Mouse (Mus musculus) frontal cortex, adult 2 months (tissue): ENCODE data around the gene Thpo. TPM values are rescaled to one million over a fixed set of nuclear protein-coding genes. Genes with fewer than 3 reads are reported as not detected.

Source experiments
- DNase-seq, 2 experiments: peaks; one replicate each; pipeline ENCODE4 v3.0.0; 2022; ENCODE audit warnings: low spot score in 1 of 2; ENCODE audit errors: extremely low spot score in 1 of 2
- polyA plus RNA-seq: library from polyadenylated mRNA; depleted of rRNA; stranded (reverse); fragments of >200 nt; gene quantifications from 2 replicates; pipeline ENCODE4 v1.2.3, GENCODE M21; 2012

Gene Thpo
- polyA plus RNA-seq, 1 experiment: 18.2 TPM

DNA sequence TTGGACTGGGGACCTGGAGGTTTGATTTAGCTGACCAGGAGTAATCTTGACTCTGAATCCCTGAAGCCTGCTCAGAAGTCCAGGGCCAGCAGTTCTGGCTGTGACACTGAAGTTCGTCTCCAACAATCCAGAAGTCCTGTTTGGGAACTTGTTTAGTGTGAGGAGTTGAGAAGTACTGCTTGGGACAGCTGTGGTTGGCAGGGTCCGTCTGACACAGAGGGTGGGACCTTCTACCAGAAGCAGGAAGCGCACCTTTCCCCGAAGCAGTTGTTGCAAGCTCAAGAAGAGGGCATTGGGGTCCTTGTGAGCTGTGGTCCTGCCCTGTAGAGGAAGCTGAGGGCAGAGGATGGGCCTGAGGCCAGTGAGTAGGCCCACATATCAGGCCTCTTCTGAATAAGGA is 8.6 kb downstream of the Thpo start:
- no peak for DNase-seq

GRCm38 (mm10) chr16:20725321-20725720 is 9.0 kb downstream of the Thpo start:
- no peak for DNase-seq

DNA sequence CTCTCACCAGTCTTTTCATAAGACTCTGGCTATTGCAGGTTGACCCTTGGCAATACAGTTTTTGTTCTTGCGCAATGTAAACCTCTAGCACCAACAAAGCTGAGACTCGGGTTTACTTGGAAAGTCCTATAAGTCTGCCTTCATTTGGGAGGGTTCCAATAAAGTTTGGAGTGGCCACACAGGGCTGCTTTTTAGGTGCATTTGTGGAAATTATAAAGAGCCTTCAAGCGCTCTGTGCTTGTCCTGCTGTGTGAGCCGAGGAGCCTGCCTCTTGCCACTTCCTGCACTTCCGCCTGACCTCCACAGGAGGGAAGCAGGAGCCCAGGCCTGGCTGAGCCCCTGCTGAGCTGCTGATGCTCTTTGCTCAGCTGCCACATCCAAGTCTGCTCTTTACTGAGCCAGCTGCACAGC is 10.0 kb downstream of the Thpo start:
- DNase-seq: peak in 1 of 2 experiments; percentile 59

DNA sequence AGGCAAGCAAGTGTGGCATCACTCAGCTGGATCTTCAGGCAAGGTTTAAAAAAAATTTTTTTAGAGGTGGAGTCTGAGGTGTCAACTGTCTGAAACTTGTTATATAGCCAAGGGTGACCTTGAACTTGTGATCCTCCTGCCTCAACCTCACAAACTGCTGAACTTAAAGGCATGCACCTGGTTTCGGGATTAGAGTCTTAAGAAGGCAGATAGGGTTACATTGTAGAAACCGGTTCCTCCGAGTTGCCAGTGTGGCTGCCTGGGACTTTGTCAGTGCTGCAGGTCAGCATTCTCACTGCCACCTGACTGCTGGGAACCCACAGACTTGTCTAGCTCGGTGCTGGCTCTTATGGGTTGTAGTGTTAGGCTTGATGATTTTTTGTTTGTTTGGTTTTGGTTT is 11.1 kb downstream of the Thpo start:
- no peak for DNase-seq

DNA sequence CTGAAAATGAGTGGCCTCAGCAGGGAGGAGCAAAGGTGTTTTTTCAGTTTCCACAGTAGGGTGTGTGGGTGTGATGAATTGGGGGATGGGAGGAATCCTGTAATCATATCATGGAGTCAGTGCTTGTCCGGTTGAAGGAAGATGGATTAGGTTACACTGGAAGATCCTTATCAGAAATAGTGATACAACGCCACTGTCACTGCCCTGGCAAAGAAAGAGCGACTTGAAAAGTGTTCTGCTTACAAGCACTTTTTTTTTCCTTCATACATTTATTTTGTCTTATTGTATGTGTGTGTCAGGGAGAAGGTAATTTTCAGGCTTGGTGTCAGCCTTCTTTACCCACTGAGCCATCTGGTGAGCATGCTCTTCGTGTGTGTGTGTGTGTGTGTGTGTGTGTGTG is 11.6 kb downstream of the Thpo start:
- DNase-seq: no peak

- DNase-seq: no peak
Observed at GRCm38 (mm10) chr16:20721808-20722207, 12.5 kb downstream of the Thpo start.

GRCm38 (mm10) chr16:20717978-20718670 is 16.2 kb downstream of the Thpo start:
- DNase-seq: no peak

DNA sequence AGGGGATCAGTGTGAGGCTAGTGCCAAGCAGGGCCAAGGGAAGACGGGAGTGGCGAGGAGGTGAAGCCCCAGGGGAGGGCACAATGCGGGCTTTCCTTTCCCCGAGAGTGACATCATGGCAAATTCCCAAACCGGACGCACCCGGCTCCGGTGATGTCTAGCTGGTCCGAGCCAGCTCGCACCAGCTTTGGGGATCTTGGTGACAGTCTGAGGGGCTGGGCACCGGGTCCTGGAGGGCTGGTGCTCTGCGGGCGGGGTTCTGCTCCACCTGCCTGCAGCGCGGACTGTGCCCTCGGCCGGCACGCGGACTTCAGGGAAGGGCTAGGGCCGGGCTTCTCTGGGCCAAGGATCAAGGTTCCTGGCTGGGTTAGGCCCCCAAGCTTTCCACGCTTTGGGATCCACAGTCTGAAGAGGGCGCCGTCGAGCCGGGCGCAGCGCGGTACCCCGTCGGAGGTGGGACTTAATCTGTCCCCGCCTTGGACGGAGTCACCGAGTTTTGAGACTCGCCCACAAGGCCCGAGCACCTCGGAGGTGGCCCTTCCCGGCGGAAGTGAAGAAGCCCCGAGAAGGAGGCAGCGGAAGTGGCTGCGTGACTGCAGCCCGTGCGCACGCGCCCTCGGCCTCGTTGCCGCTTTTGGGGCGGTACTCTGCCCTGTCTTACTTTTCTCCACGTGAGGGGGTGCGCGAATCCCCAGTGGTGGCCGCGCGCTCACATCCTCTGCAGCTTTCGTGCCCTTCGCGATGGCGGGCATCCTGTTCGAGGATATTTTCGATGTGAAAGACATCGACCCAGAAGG is 16.9 kb downstream of the Thpo start, which contains the start of the genes Polr2h and Clcn2:
Polr2h (plus strand) TSS at position 485 of the 797 bp plus-strand sequence.
Clcn2 (minus strand) TSS at position 566 of the 797 bp plus-strand sequence.
- DNase-seq: peak; percentile 96 to 99

DNA sequence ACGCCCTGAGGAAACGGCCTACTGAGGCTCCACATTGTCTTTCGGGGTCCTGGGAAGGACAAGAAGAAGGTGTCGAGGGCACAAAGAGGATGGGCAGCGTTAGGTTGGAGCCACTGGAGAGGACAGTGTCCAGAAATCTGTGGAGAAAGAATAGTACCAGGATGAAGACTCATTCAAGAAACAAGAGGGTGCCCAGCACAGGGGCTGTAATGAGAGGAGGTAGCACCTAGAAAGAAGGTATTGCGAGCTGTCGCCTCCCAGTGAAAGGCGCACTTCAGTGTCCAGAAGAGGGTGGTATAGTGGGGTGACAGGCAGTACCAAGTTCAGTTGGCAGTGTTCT is 17.5 kb downstream of the Thpo start:
- no peak for DNase-seq

- peak in 1 of 2 experiments; percentile 78 for DNase-seq
Observed at GRCm38 (mm10) chr16:20715976-20716840, 18.1 kb downstream of the Thpo start.

DNA sequence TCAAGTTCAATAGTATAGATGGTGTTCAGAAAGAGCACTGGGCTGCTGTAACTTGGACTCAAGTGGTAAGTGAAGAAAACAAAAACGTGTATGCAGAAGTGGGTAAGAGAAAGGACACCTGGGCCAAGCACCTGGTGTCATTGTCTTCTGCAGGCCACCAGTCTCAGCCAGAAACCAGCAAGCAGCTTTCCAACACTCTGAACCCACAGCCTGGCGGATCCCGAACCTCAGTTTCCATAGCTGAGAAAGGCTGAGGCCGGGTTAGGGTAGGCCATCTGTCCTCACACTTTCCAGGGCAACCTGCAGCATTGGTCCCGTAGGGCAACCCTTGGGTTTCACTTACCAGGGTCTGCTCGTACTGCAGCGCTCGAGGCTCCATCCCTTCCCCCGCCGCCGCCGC is 18.7 kb downstream of the Thpo start:
- DNase-seq: peak in 1 of 2 experiments; percentile 15

GRCm38 (mm10) chr16:20715161-20715560 is 19.1 kb downstream of the Thpo start:
- peak in 1 of 2 experiments; percentile 11 for DNase-seq

DNA sequence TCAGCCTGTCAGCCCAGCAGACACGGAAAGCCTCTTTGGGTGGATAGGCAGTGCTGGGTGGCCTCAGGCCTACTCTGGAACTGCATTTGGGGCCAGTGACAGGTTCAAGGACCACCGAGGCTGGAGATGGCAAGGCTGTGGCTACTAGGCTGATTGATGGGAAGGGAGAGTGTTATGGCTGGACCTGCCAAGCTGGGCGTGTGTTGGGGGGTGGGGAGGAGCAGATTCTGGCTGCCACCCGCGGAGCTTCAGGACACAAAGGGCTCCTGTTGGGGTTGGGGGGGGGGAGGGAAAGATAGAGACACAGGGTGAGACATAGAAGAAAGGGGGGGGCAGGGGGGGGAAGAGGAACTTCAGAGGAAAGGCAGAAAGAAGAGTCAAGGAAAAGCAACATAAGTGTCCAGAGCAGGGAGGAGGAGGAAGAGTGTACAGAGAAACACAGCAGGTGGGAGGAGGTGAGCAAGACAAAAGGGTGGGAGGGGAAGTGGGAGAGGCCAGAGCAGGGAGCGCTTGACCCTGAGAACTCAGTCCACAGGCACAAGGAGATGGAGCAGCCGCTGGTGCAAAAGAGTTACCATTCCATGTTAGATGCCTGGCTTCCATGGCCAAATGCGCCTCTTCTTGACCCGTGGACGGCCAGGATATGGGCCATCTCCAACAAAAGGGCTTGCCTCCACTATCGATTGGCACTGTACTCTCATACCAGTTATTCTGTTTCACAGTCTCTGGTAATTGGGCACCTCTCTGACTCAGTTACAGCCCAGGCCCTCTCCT is 19.8 kb downstream of the Thpo start:
- DNase-seq: no peak

DNA sequence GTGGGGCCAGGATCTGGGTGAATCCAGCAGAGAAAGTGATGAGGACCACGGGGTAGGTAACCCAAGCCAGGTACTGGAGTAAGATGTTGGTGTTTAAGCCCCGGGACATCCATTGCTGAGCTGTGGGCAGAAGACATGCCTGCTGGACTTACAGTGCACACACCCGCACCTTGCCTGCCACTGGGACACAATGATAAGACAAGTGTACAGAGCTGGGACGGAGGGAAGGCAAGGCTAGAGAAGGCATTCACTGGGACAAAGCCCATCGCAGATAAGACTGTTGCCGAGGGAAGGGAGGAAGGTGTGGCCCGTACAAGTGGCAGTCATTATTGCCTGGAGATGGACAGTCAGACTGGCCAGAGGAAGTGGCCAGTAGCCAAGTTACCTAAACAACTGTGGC is 21.4 kb downstream of the Thpo start:
- no peak for DNase-seq

- no peak for DNase-seq
Observed at GRCm38 (mm10) chr16:20712190-20712589, 22.1 kb downstream of the Thpo start.

- DNase-seq: peak in 1 of 2 experiments; percentile 20
Observed at GRCm38 (mm10) chr16:20710810-20711209, 23.5 kb downstream of the Thpo start.

DNA sequence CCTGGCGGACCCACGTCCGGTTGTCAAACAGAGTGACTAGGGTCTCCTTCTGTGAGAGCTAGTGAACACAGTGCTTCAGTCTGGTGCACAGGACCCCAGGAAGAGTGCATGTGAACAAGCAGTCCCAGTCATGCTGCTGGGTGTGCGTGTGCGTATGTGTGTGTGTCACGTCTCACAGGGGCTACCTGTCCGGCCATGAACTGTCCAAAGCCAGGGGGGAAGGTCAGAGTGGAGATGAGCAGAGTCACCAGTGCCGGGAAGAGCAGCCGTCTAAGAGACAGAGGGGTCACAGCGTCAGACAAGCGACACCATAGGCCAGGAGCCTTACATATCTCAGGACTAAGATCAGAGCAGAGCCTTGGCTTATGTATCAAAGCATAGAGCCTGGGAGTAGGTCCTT is 23.9 kb downstream of the Thpo start:
- no peak for DNase-seq

DNA sequence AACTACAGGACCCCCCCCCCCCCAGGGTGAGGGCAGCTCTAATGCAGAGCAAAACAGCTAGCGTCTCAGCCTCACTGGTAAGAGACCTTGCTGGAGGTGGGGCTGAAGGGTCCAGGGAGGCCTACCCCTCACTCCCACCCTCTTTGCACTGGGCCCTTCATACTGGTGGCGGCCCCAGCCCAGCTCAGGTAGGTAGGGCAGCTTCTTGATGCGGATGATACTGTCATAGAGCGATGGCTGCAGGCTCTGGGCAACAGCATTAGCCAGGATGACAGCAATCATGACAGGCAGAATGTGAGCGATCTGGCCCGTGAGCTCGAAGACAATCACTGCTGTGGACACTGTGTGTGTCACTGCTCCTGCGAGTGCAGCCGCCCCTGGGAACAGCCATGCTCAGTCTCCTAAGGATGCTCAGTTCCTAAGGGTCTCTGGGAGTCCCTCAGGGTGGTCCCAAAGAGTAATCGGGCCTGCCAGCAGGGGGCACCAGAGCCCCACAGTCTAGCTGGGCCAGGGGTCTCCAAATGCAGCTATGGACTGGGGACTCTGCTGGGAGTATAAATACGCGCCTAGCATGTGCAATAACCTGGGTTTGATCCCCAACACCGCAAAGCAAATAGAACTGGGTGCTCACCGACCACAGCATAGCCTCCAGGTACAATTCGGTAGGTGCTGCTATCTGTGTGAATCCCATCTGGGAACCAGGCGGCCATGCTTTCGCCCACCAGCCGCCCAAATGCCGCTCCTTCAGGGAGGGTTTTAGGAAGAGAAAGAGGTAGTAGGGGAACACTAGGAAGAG is 25.2 kb downstream of the Thpo start:
- peak in 1 of 2 experiments; percentile 40 for DNase-seq

DNA sequence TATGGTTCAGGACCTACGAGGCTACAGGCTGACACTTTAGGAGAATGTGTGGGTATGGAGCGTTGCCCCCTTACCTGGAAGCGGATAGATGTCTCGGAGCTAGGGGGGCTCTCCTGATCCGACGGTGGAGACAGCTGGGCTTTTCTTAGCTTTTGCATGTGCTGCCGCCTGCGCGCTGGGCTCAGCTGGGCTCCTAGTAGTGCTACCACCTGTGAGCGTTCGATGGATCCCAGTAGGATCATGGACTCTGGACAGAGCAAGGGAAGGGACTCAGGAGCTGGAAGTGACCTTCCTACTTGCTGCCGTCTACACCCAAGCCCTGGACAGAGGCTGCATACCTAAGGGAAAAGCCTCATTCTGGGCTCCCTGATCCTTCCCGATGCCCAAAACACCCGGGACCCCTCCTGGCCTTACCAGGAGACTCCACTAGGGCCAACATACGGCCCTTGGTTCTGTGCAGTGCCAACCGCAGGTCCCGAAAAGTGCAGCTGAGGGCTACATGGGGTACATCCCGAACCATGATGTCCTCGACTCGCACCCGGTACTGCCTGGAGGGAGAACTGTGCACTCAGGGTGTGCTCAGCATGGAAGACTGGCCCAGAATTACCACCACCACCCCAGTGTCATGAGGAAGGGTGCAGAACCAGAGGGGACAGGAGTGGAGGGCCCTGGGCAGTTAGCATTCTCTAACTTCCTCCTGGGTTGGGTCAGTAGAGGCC is 25.9 kb downstream of the Thpo start:
- DNase-seq: no peak
